Mouse (Mus musculus) hindbrain, postnatal 0 days (tissue): Measurements from ENCODE around the gene Hist1h2bf. TPM values are rescaled to one million over a fixed set of nuclear protein-coding genes. Genes with fewer than 3 reads are reported as not detected.
"Not testable (repeated sequence)": the region's sequence is repeated elsewhere in the genome, so short reads cannot be mapped to it uniquely, and the experiment has no call there.

ENCODE experiments used
- ATAC-seq: fragments of 200-750 bp; cut with Nextera tagmentation; 2 replicates; pipeline ENCODE4 v1.8.0; 2017; ENCODE audit warnings: mild to moderate bottlenecking, moderate TSS enrichment, moderate library complexity
- DNase-seq: peaks from one replicate; pipeline ENCODE4 v3.0.0-alpha.2; 2015; ENCODE audit warnings: low spot score
- H3K27ac ChIP-seq: fragments of 300-500 bp; sonication (generic); 2 replicates; pipeline ENCODE4 v1.5.1; 2014; ENCODE audit warnings: mild to moderate bottlenecking
- H3K27me3 ChIP-seq: fragments of 300-500 bp; sonication (generic); 2 replicates; pipeline ENCODE4 v1.6.1; 2014; ENCODE audit warnings: low read length, mixed read lengths; ENCODE audit not compliant: insufficient read depth
- H3K36me3 ChIP-seq: fragments of 300-500 bp; sonication (generic); 2 replicates; pipeline ENCODE4 v1.6.1; 2014; ENCODE audit warnings: low read length, mixed read lengths; ENCODE audit not compliant: insufficient read depth
- H3K4me1 ChIP-seq: fragments of 300-500 bp; sonication (generic); 2 replicates; pipeline ENCODE4 v1.6.1; 2014; ENCODE audit warnings: antibody characterized with exemption, low read length, mixed read lengths; ENCODE audit not compliant: insufficient read depth
- H3K4me2 ChIP-seq: fragments of 300-500 bp; sonication (generic); 2 replicates; pipeline ENCODE4 v1.6.1; 2014; ENCODE audit warnings: low read depth, mild to moderate bottlenecking, low read length, moderate library complexity, mixed read lengths
- H3K4me3 ChIP-seq: fragments of 300-500 bp; sonication (generic); 2 replicates; pipeline ENCODE4 v1.5.1; 2014; ENCODE audit warnings: low read length
- H3K9ac ChIP-seq: fragments of 300-500 bp; sonication (generic); replicated peaks from 2 replicates; pipeline ENCODE4 v1.6.1; 2014; ENCODE audit warnings: mild to moderate bottlenecking, low read length, moderate library complexity, mixed read lengths
- H3K9me3 ChIP-seq: fragments of 300-500 bp; sonication (generic); 2 replicates; pipeline ENCODE4 v1.6.1; 2016; ENCODE audit warnings: low read length, mixed read lengths
- CTCF ChIP-seq: IDR thresholded peaks from 2 replicates; pipeline ENCODE4 v1.5.1; 2016; ENCODE audit warnings: antibody characterized with exemption, control low read depth, low read depth
- WGBS: fragments of 180-500 bp; shearing (Covaris S2); extraction: QIAGEN DNeasy Blood & Tissue Kit; methylation state at CpG from one replicate; pipeline ENCODE4 v1.1.7; 2014; 5-methylcytosine and 5-hydroxymethylcytosine counted together
- polyA plus RNA-seq: library from polyadenylated mRNA; unstranded; fragments of >200 nt; fragmentation: Nextera tagmentation; extraction: Ambion mirVana; gene quantifications from 2 replicates; pipeline ENCODE4 v1.2.1, GENCODE M21; 2015
- total RNA-seq: library from RNA; depleted of rRNA; stranded (reverse); fragments of >200 nt; gene quantifications from 2 replicates; pipeline ENCODE4 v1.2.3, GENCODE M21; 2014

Hist1h2bf gene
- total and polyA plus RNA-seq, 2 experiments from 2014 or later: 1.3 to 695 TPM

- H3K27ac ChIP-seq: peak within 1 kb of the TSS; percentile 73
- peak; percentile 92 for ATAC-seq
- H3K27me3 ChIP-seq, H3K4me1 ChIP-seq, H3K9me3 ChIP-seq, H3K36me3 ChIP-seq: not testable (repeated sequence)
- H3K9ac ChIP-seq: peak within 1 kb of the TSS; percentile 43; the same call in 1 of the 2 replicates
- peak; percentile 96 for DNase-seq
- WGBS: under 1% methylated on average over 42 of the region's 47 CpGs
- H3K4me3 ChIP-seq: peak within 1 kb of the TSS; percentile 36
- peak; percentile 71 for TF ChIP-seq CTCF
- peak within 1 kb of the TSS; percentile 58 for H3K4me2 ChIP-seq
Measured at GRCm38 (mm10) chr13:23551146-23551834, 22.7 kb downstream of the Hist1h2bf start, which contains the start of gene Hist1h4f. TSS of gene Hist1h4f (minus strand) at chr13:23551648.

GRCm38 (mm10) chr13:23550761-23551145 lies 23.2 kb downstream of the Hist1h2bf start:
- Histone ChIP-seq H3K36me3 (no peaks in the 10 kb centered on the region), H3K4me1 (peaks cover 7% of the 10 kb centered on the region), H3K9me3 (no peaks in the 10 kb centered on the region), H3K9ac (peak overlapping the region; percentile 43; the same call in 1 of the 2 replicates), H3K27ac (peak overlapping the region; percentile 73), H3K4me2 (peak overlapping the region; percentile 58), H3K4me3 (peak overlapping the region; percentile 36), H3K27me3 (no peaks in the 10 kb centered on the region)
- no peak for TF ChIP-seq CTCF
- WGBS: 11% methylated on average over 3 of the region's 3 CpGs
- DNase-seq (no peak), ATAC-seq (no peak)

- H3K4me1 ChIP-seq: no peaks in the 10 kb centered on the region
- no peak for ATAC-seq
- H3K9ac ChIP-seq: no peak overlapping the region
- H3K27me3 ChIP-seq: no peaks in the 10 kb centered on the region
- no peak for DNase-seq
- H3K9me3 ChIP-seq: no peaks in the 10 kb centered on the region
- no peak overlapping the region for H3K4me2 ChIP-seq
- WGBS: 81% methylated on average over 5 of the region's 5 CpGs
- H3K36me3 ChIP-seq: no peaks in the 10 kb centered on the region
- TF ChIP-seq CTCF: no peak
- no peak overlapping the region for H3K4me3 ChIP-seq
- H3K27ac ChIP-seq: no peak overlapping the region
Measured at GRCm38 (mm10) chr13:23546694-23547093, 27.3 kb downstream of the Hist1h2bf start.

GRCm38 (mm10) chr13:23544787-23545120 lies 29.2 kb downstream of the Hist1h2bf start:
- Histone ChIP-seq H3K4me2 (peak overlapping the region; percentile 79; the same call in 1 of the 2 replicates), H3K4me3 (peak overlapping the region; percentile 47)
- not testable (repeated sequence) for ATAC-seq, H3K9me3 ChIP-seq, H3K27me3 ChIP-seq, H3K4me1 ChIP-seq, DNase-seq, H3K9ac ChIP-seq, H3K27ac ChIP-seq, H3K36me3 ChIP-seq
- WGBS: 0% methylated on average over 12 of the region's 14 CpGs

- no peak for TF ChIP-seq CTCF
- H3K27me3 ChIP-seq: no peaks in the 10 kb centered on the region
- peak; percentile 97 for ATAC-seq
- H3K4me1 ChIP-seq: no peaks in the 10 kb centered on the region
- peak within 1 kb of the TSS; percentile 47 for H3K4me3 ChIP-seq
- H3K9me3 ChIP-seq: no peaks in the 10 kb centered on the region
- DNase-seq: peak; percentile 96
- H3K27ac ChIP-seq: peak within 1 kb of the TSS; percentile 88
- no peak within 1 kb of the TSS; the same call in 1 of the 2 replicates for H3K9ac ChIP-seq
- H3K36me3 ChIP-seq: no peaks in the 10 kb centered on the region
- H3K4me2 ChIP-seq: peak within 1 kb of the TSS; percentile 79
- WGBS: 1% methylated on average over 22 of the region's 45 CpGs
Measured at GRCm38 (mm10) chr13:23543965-23544786, 29.8 kb downstream of the Hist1h2bf start, which contains the start of gene Hist1h3f. TSS of gene Hist1h3f (plus strand) at chr13:23544052.

GRCm38 (mm10) chr13:23542999-23543607 lies 30.9 kb downstream of the Hist1h2bf start, which contains the start of gene Hist1h2bh:
TSS of gene Hist1h2bh (minus strand) at chr13:23543392.
- ATAC-seq (peak; percentile 88), DNase-seq (peak; percentile 91)
- not testable (repeated sequence) for H3K27me3 ChIP-seq, H3K36me3 ChIP-seq, H3K9me3 ChIP-seq, H3K4me1 ChIP-seq
- peak within 1 kb of the TSS; percentile 21; the same call in 1 of the 2 replicates for H3K9ac ChIP-seq
- WGBS: under 1% methylated on average over 35 of the region's 42 CpGs
- H3K4me3 ChIP-seq: peak within 1 kb of the TSS; percentile 47
- H3K4me2 ChIP-seq: peak within 1 kb of the TSS; percentile 79
- peak within 1 kb of the TSS; percentile 88 for H3K27ac ChIP-seq

- Histone ChIP-seq H3K9ac (peak overlapping the region; percentile 21; the same call in 1 of the 2 replicates), H3K4me2 (peak overlapping the region; percentile 79), H3K27ac (peak overlapping the region; percentile 67; the same call in 1 of the 2 replicates), H3K4me3 (peak overlapping the region; percentile 47)
- DNase-seq, H3K36me3 ChIP-seq, ATAC-seq, H3K4me1 ChIP-seq, H3K9me3 ChIP-seq, H3K27me3 ChIP-seq: not testable (repeated sequence)
- 3% methylated on average over 3 of the region's 3 CpGs for WGBS
Measured at GRCm38 (mm10) chr13:23542225-23542980, 31.6 kb downstream of the Hist1h2bf start.
